Mouse (Mus musculus) intestine, postnatal 0 days (tissue): ENCODE measurements around the gene Lonrf2. TPM values are rescaled to one million over a fixed set of nuclear protein-coding genes. Genes with fewer than 3 reads are reported as not detected.

Source experiments
- ATAC-seq: fragments of 200-750 bp; cut with Nextera tagmentation; 2 replicates; pipeline ENCODE4 v1.8.0; 2017; ENCODE audit warnings: mild to moderate bottlenecking, moderate TSS enrichment, moderate library complexity
- H3K27ac ChIP-seq: fragments of 300-500 bp; sonication (generic); 2 replicates; pipeline ENCODE4 v1.5.1; 2014; ENCODE audit warnings: mild to moderate bottlenecking, low read depth, low read length, moderate library complexity
- H3K27me3 ChIP-seq: fragments of 300-500 bp; sonication (generic); replicated peaks from 2 replicates; pipeline ENCODE4 v1.6.1; 2014; ENCODE audit warnings: low read length, mixed read lengths; ENCODE audit not compliant: control insufficient read depth, insufficient read depth
- H3K36me3 ChIP-seq: fragments of 300-500 bp; sonication (generic); 2 replicates; pipeline ENCODE4 v1.6.1; 2014; ENCODE audit warnings: mild to moderate bottlenecking, moderate library complexity; ENCODE audit not compliant: control insufficient read depth, insufficient read depth
- H3K4me1 ChIP-seq: fragments of 300-500 bp; sonication (generic); replicated peaks from 2 replicates; pipeline ENCODE4 v1.6.1; 2014; ENCODE audit warnings: antibody characterized with exemption, low read length, mixed read lengths; ENCODE audit not compliant: control insufficient read depth, insufficient read depth
- H3K4me2 ChIP-seq: fragments of 300-500 bp; sonication (generic); replicated peaks from 2 replicates; pipeline ENCODE4 v1.6.1; 2014; ENCODE audit warnings: low read depth, mild to moderate bottlenecking, moderate library complexity
- H3K4me3 ChIP-seq: fragments of 300-500 bp; sonication (generic); 2 replicates; pipeline ENCODE4 v1.5.1; 2014; ENCODE audit warnings: low read depth, low read length
- H3K9ac ChIP-seq: fragments of 300-500 bp; sonication (generic); 2 replicates; pipeline ENCODE4 v1.6.1; 2014; ENCODE audit warnings: mild to moderate bottlenecking, low read depth, low read length
- H3K9me3 ChIP-seq: fragments of 300-500 bp; sonication (generic); 2 replicates; pipeline ENCODE4 v1.6.1; 2016; ENCODE audit warnings: mixed run types; ENCODE audit not compliant: control insufficient read depth
- CTCF ChIP-seq: sonication (generic); IDR thresholded peaks from 2 replicates; pipeline ENCODE4 v1.5.1; 2016; ENCODE audit warnings: low read depth, mild to moderate bottlenecking, control low read depth, antibody characterized with exemption, moderate library complexity
- WGBS: fragments of 180-500 bp; shearing (Covaris S2); extraction: QIAGEN DNeasy Blood & Tissue Kit; methylation state at CpG from one replicate; pipeline ENCODE4 v1.1.7; 2014; 5-methylcytosine and 5-hydroxymethylcytosine counted together
- polyA plus RNA-seq: library from polyadenylated mRNA; unstranded; fragments of >200 nt; fragmentation: Nextera tagmentation; extraction: Ambion mirVana; gene quantifications from 2 replicates; pipeline ENCODE4 v1.2.1, GENCODE M21; 2015

The Lonrf2 gene
- polyA plus RNA-seq, 1 experiment from 2014 or later = 0.52 TPM

DNA sequence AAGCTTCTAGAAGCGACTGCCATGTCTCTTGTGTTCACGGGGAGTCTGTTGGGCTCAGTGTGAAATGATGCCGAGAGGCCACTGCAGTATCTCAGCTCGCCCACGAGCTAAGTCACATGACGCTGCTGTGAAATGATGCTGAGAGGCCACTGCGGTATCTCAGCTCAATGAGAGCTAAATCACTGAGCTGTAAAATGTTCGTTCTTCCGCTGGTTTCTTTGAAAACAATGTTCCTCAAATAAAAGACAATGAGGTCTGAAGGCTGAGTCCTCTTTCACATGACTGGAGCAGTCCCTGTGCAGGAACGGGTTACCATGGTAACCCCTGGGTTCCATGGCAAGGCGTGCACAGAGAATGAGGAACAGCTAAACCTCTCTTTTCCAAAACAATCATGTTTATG, 11.5 kb upstream of the Lonrf2 start:
- no peak overlapping the region for H3K9ac ChIP-seq
- H3K4me1 ChIP-seq = no peaks in the 10 kb centered on the region
- no peaks in the 10 kb centered on the region for H3K27me3 ChIP-seq
- no peaks in the 10 kb centered on the region for H3K9me3 ChIP-seq
- 54% methylated on average over 11 of the region's 11 CpGs for WGBS
- no peak overlapping the region for H3K4me2 ChIP-seq
- ATAC-seq = no peak
- no peak for TF ChIP-seq CTCF
- no peak overlapping the region for H3K27ac ChIP-seq
- no peaks in the 10 kb centered on the region for H3K36me3 ChIP-seq
- H3K4me3 ChIP-seq = no peak overlapping the region

DNA sequence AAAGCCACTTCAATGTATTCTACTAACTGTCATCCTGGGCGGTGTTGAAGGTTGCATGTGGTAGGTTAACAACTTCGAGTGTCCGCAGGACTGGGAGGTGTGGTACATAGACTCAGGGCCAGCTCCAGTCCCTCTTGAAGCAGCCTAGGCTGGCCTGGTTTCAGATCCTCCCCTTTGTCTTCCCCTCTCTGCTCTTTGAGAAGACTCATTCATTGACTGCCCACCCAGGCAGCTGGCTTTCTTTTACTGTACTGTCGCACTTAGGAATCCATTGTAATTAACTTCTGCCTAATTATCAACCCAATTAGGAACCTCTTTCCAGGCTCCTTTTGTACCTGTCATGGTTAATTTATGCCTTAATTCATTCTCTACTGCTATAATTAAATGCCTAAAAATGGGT, 6.8 kb upstream of the Lonrf2 start:
- no peak for ATAC-seq
- WGBS = 77% methylated on average over 4 of the region's 4 CpGs
- no peaks in the 10 kb centered on the region for H3K27me3 ChIP-seq
- H3K4me2 ChIP-seq = no peak overlapping the region
- H3K9me3 ChIP-seq = no peaks in the 10 kb centered on the region
- H3K4me3 ChIP-seq = no peak overlapping the region
- no peaks in the 10 kb centered on the region for H3K36me3 ChIP-seq
- H3K4me1 ChIP-seq = no peaks in the 10 kb centered on the region
- no peak for TF ChIP-seq CTCF
- H3K27ac ChIP-seq = no peak overlapping the region
- no peak overlapping the region for H3K9ac ChIP-seq

DNA sequence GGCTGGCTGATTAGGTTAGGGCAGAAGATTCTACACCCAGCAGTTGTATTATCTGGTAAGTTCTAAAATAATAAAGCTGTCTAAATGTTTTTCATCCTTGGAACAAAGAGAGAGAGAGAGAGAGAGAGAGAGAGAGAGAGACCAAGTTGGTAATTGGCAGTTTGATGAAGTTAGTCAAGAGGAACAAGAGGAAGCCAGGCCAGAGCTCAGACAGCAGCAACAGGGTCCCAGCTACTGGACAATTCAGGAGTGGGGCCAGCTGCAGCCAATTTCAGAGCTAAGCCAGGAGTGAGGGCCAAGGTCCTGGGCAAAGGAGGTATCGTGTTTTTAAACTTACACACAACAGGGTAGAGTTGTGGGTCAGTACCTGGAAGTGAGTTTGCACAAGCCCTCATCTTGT, 6.3 kb upstream of the Lonrf2 start:
- no peak overlapping the region for H3K4me2 ChIP-seq
- no peak overlapping the region for H3K27ac ChIP-seq
- no peaks in the 10 kb centered on the region for H3K36me3 ChIP-seq
- no peak overlapping the region for H3K9ac ChIP-seq
- H3K27me3 ChIP-seq = no peaks in the 10 kb centered on the region
- ATAC-seq = no peak
- H3K4me3 ChIP-seq = no peak overlapping the region
- WGBS = 84% methylated on average over 1 of the region's 1 CpGs
- no peaks in the 10 kb centered on the region for H3K9me3 ChIP-seq
- no peak for TF ChIP-seq CTCF
- no peaks in the 10 kb centered on the region for H3K4me1 ChIP-seq

DNA sequence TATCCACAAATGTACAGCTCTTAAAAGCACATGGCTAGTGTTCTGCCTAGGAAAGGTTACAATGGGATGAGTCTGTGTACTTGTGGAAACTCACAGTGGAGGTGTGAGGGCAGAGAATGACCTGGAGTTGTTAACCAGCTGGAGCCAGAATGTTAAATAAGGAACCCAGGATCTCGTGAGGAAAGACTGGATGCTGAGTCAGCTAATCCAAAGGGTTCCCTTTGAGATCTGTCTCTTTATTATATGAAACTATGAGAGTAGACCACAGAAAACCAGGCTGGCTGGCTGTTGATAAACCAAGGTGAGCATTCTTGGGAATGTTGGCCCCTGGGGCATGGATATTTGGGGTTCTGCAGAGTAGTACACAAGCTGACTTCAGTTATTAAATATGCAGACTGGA, 3.4 kb upstream of the Lonrf2 start:
- WGBS = 50% methylated on average over 1 of the region's 1 CpGs
- H3K4me1 ChIP-seq = no peaks in the 10 kb centered on the region
- H3K4me3 ChIP-seq = no peak overlapping the region
- peaks cover 25% of the 10 kb centered on the region for H3K27me3 ChIP-seq
- no peak for TF ChIP-seq CTCF
- H3K9ac ChIP-seq = no peak overlapping the region
- H3K27ac ChIP-seq = no peak overlapping the region
- H3K36me3 ChIP-seq = no peaks in the 10 kb centered on the region
- H3K9me3 ChIP-seq = no peaks in the 10 kb centered on the region
- H3K4me2 ChIP-seq = no peak overlapping the region
- ATAC-seq = no peak

DNA sequence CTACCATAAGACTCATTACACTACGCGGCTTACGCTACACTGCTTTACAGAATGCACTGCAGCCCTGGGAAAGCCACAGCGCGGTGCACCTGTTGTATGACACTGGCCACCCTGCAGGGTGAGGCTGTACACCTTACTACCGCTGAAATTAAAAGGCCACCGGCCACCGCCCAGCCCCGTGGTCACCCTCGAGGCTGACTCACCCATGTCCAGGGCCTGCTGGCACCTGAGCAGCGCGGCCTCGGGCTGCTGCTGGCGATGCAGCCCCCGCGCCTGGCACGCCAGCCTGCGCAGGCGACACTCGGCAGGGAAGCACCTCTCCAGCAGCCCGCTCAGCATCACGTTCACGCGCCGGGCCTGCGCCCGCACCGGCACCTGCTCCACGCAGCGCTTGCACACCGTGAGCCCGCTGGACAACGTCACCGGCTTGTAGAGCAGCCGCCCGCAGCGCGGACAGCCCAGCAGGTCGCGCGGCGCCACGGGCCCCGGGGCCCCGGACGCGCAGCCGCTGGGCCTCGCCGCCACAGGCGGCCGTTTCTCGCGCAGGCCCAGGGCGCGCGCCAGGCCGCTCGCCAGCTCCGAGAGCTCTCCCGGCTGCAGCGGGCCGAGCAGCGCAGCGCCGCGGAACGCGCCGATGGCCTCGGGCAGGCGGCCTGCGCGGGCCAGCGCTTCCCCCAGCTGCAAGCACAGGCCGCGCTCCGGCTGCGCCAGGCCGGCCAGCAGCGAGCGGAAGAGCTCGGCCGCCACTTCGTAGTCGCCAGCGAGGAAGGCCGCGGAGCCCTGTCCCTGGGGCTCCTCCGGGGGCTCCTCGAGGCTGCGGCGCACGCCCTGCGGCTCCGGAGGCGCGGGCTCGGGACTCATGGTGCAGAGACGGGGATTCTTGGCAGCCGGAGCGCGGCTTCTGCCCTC, 689 bp downstream of the Lonrf2 start:
- peak overlapping the region; percentile 93 for H3K4me2 ChIP-seq

DNA sequence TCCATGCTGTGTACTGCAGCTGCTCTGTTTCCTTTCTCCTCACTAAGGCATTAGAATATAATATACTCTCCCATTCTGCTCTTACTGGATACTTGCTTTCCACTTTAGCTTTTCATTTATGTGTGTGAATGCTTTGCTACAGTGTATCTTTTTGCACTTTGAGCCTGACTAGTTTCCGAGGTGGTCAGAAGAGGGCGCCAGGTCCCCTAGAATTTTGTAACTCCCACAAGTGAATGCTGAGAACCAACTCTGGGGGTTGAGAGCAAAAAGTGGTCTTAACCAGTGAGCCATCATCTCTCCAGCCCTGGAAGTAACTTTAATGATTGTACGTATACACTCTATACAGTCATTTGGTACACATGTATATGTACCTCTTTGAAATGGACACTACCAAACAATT, 1.6 kb downstream of the Lonrf2 start:
- TF ChIP-seq CTCF = peak; percentile 53
- Histone ChIP-seq H3K9ac (no peak overlapping the region), H3K36me3 (no peaks in the 10 kb centered on the region), H3K27ac (no peak overlapping the region), H3K4me3 (no peak overlapping the region), H3K4me2 (no peak overlapping the region), H3K27me3 (peaks cover 25% of the 10 kb centered on the region), H3K4me1 (no peaks in the 10 kb centered on the region), H3K9me3 (no peaks in the 10 kb centered on the region)
- ATAC-seq = no peak
- WGBS = 53% methylated on average over 3 of the region's 3 CpGs

More for the DNA sequence above, 689 bp downstream of the Lonrf2 start:
- Histone ChIP-seq H3K27me3 (peaks cover 25% of the 10 kb centered on the region), H3K9ac (peak overlapping the region; percentile 31), H3K27ac (no peak overlapping the region), H3K36me3 (no peaks in the 10 kb centered on the region), H3K9me3 (no peaks in the 10 kb centered on the region), H3K4me3 (peak overlapping the region; percentile 50), H3K4me1 (no peaks in the 10 kb centered on the region)
- 2% methylated on average over 102 of the region's 103 CpGs for WGBS
- ATAC-seq = no peak; the same call in 1 of the 2 replicates
- TF ChIP-seq CTCF = no peak
